Mouse (Mus musculus) MEL (cell line): Measurements from ENCODE around the gene Megf6. TPM values are rescaled to one million over a fixed set of nuclear protein-coding genes. Genes with fewer than 3 reads are reported as not detected.

Experiments
- DNase-seq: peaks from one replicate; pipeline ENCODE4 v3.0.0; 2011; ENCODE audit warnings: low read depth, low spot score
- H3K27ac ChIP-seq: 2 replicates; pipeline ENCODE4 v1.5.1; 2012; ENCODE audit warnings: low read depth, mild to moderate bottlenecking, control low read depth, low read length, moderate library complexity; ENCODE audit not compliant: control insufficient read depth
- H3K27me3 ChIP-seq, 2 experiments: fragments of 150-350 bp in 1 of 2; sonication (generic) in 1 of 2; 2 replicates each; pipeline ENCODE4 v1.6.1; 2012; ENCODE audit warnings: low read length in 2 of 2, mild to moderate bottlenecking in 2 of 2, improper control_type of control experiment in 1 of 2, moderate library complexity in 1 of 2; ENCODE audit not compliant: insufficient read depth in 2 of 2, control insufficient read depth in 1 of 2
- H3K36me3 ChIP-seq, 2 experiments: 2 replicates each; pipeline ENCODE4 v1.6.1; 2012 to 2014; ENCODE audit warnings: low read length in 2 of 2, improper control_type of control experiment in 1 of 2, inconsistent platforms in 1 of 2, mild to moderate bottlenecking in 1 of 2; ENCODE audit not compliant: insufficient read depth in 2 of 2, control insufficient read depth in 1 of 2
- H3K4me1 ChIP-seq, 2 experiments: fragments of 150-350 bp in 1 of 2; sonication (generic) in 1 of 2; 2 replicates each; pipeline ENCODE4 v1.6.1; 2012; ENCODE audit warnings: low read length in 2 of 2, improper control_type of control experiment in 1 of 2, mild to moderate bottlenecking in 1 of 2; ENCODE audit not compliant: insufficient read depth in 2 of 2, control insufficient read depth in 1 of 2
- H3K4me3 ChIP-seq, 2 experiments: fragments of 150-350 bp in 1 of 2; sonication (generic) in 1 of 2; 2 replicates each; pipeline ENCODE4 v1.5.1; 2012; ENCODE audit warnings: low read depth in 2 of 2, low read length in 2 of 2, mild to moderate bottlenecking in 2 of 2, moderate library complexity in 2 of 2, control low read depth in 1 of 2, improper control_type of control experiment in 1 of 2; ENCODE audit not compliant: control insufficient read depth in 1 of 2, insufficient read depth in 1 of 2
- H3K79me2 ChIP-seq: 2 replicates; pipeline ENCODE4 v1.6.1; 2012; ENCODE audit warnings: mild to moderate bottlenecking, low read length, moderate library complexity; ENCODE audit not compliant: control insufficient read depth, poor library complexity, insufficient read depth
- H3K9ac ChIP-seq: 2 replicates; pipeline ENCODE4 v1.6.1; 2012; ENCODE audit warnings: low read depth, mild to moderate bottlenecking, control low read depth, low read length, moderate library complexity; ENCODE audit not compliant: control insufficient read depth, poor library complexity, severe bottlenecking
- H3K9me3 ChIP-seq: fragments of 150-350 bp; sonication (generic); replicated peaks from 2 replicates; pipeline ENCODE4 v1.6.1; 2012; ENCODE audit warnings: mild to moderate bottlenecking, low read length, improper control_type of control experiment, moderate library complexity; ENCODE audit not compliant: insufficient read depth
- BHLHE40 ChIP-seq: IDR thresholded peaks from 2 replicates; pipeline ENCODE4 v1.6.1; 2012; ENCODE audit warnings: low read depth, mild to moderate bottlenecking, inconsistent platforms, low read length, improper control_type of control experiment, borderline replicate concordance
- CHD2 ChIP-seq: IDR thresholded peaks from 2 replicates; pipeline ENCODE4 v1.6.1; 2011; ENCODE audit warnings: low read length, improper control_type of control experiment
- CTCF ChIP-seq, 3 experiments: IDR thresholded peaks in 2 of 3; conservative IDR thresholded peaks in 1 of 3; 2 replicates each; pipeline ENCODE4 v1.5.1; 2011 to 2012; ENCODE audit warnings: low read length in 3 of 3, low read depth in 2 of 3, mild to moderate bottlenecking in 2 of 3, improper control_type of control experiment in 1 of 3, inconsistent platforms in 1 of 3, mixed read lengths in 1 of 3, moderate library complexity in 1 of 3; ENCODE audit not compliant: control insufficient read depth in 1 of 3, insufficient read depth in 1 of 3, poor library complexity in 1 of 3, severe bottlenecking in 1 of 3
- HCFC1 ChIP-seq: IDR thresholded peaks from 2 replicates; pipeline ENCODE4 v1.6.1; 2012; ENCODE audit warnings: low read depth, mild to moderate bottlenecking, inconsistent platforms, low read length, improper control_type of control experiment, moderate library complexity
- JUND ChIP-seq: IDR thresholded peaks from 2 replicates; pipeline ENCODE4 v1.6.1; 2011; ENCODE audit warnings: low read depth, mild to moderate bottlenecking, improper control_type of control experiment, low read length
- KAT2A ChIP-seq: conservative IDR thresholded peaks from 2 replicates; pipeline ENCODE4 v1.6.1; 2012; ENCODE audit warnings: low read depth, low read length, improper control_type of control experiment, inconsistent platforms
- MAZ ChIP-seq: IDR thresholded peaks from 2 replicates; pipeline ENCODE4 v1.6.1; 2012; ENCODE audit warnings: low read depth, mild to moderate bottlenecking, inconsistent platforms, low read length, improper control_type of control experiment
- MEF2A ChIP-seq: IDR thresholded peaks from 2 replicates; pipeline ENCODE4 v1.6.1; 2014; ENCODE audit warnings: low read depth, mild to moderate bottlenecking, inconsistent platforms, low read length, improper control_type of control experiment; ENCODE audit not compliant: poor library complexity, insufficient replicate concordance, severe bottlenecking; ENCODE audit errors: extremely low read depth
- MXI1 ChIP-seq: IDR thresholded peaks from 2 replicates; pipeline ENCODE4 v1.6.1; 2011; ENCODE audit warnings: mild to moderate bottlenecking, low read depth, low read length, improper control_type of control experiment
- MYB ChIP-seq: IDR thresholded peaks from 2 replicates; pipeline ENCODE4 v1.6.1; 2011; ENCODE audit warnings: mild to moderate bottlenecking, low read depth, low read length, improper control_type of control experiment
- NELFE ChIP-seq: IDR thresholded peaks from 2 replicates; pipeline ENCODE4 v1.6.1; 2011; ENCODE audit warnings: low read depth, low read length, improper control_type of control experiment
- POLR2A ChIP-seq, 2 experiments: IDR thresholded peaks; 2 replicates each; pipeline ENCODE4 v1.6.1; 2011 to 2012; ENCODE audit warnings: low read length in 2 of 2, mild to moderate bottlenecking in 2 of 2, control low read depth in 1 of 2, improper control_type of control experiment in 1 of 2, low read depth in 1 of 2, moderate library complexity in 1 of 2; ENCODE audit not compliant: control insufficient read depth in 1 of 2, insufficient read depth in 1 of 2, poor library complexity in 1 of 2
- TCF12 ChIP-seq: IDR thresholded peaks from 2 replicates; pipeline ENCODE4 v1.6.1; 2014; ENCODE audit warnings: low read depth, mild to moderate bottlenecking, inconsistent platforms, low read length, improper control_type of control experiment, moderate library complexity
- ZKSCAN1 ChIP-seq: IDR thresholded peaks from 2 replicates; pipeline ENCODE4 v1.6.1; 2012; ENCODE audit warnings: low read depth, mild to moderate bottlenecking, inconsistent platforms, low read length, improper control_type of control experiment, moderate library complexity
- ZMIZ1 ChIP-seq: IDR thresholded peaks from 2 replicates; pipeline ENCODE4 v1.6.1; 2012; ENCODE audit warnings: low read depth, mild to moderate bottlenecking, inconsistent platforms, low read length, improper control_type of control experiment, moderate library complexity
- ZNF384 ChIP-seq: IDR thresholded peaks from 2 replicates; pipeline ENCODE4 v1.6.1; 2012; ENCODE audit warnings: low read depth, mild to moderate bottlenecking, inconsistent platforms, low read length, improper control_type of control experiment
- polyA plus RNA-seq, 2 experiments: library from polyadenylated mRNA; stranded (reverse) in 1 of 2; unstranded in 1 of 2; fragments of >175 nt in 1 of 2; fragments of >200 nt in 1 of 2; gene quantifications; 2 replicates each; pipeline versions ENCODE4 v1.2.1 to v1.2.4; 2012; ENCODE audit warnings: low replicate concordance in 2 of 2, low read depth in 1 of 2; ENCODE audit not compliant: insufficient read length in 2 of 2, insufficient read depth in 1 of 2, missing spikeins in 1 of 2
- total RNA-seq: library from RNA; depleted of rRNA; stranded (reverse); fragments of 300-350 nt; gene quantifications from 2 replicates; pipeline ENCODE4 v1.2.3, GENCODE M21; 2012; rRNA removed

Megf6 gene
- total RNA-seq, result 0.12 TPM in 1 of 2 replicates, not detected in the other
- polyA plus RNA-seq, result under 1 TPM in 1 of 2 experiments, not detected in 1; 0.07 TPM

GRCm38 (mm10) chr4:154170506-154171150 lies at the start of gene Megf6:
Megf6 (plus strand) TSS chr4:154170730.
- DNase-seq, result no peak
- no peak within 1 kb of the TSS for H3K27ac ChIP-seq
- TF ChIP-seq MYB, result no peak
- no peak for TF ChIP-seq ZNF384
- no peak for TF ChIP-seq POLR2A (IDR thresholded peaks at IDR 0.05; ENCODE audit: control insufficient read depth in 1 of 2, insufficient read depth in 1 of 2, low read depth in 1 of 2, low read length in 2 of 2, poor library complexity in 1 of 2)
- no peak for TF ChIP-seq ZKSCAN1
- no peak for TF ChIP-seq TCF12
- no peak for TF ChIP-seq MEF2A
- TF ChIP-seq ZMIZ1, result no peak
- TF ChIP-seq JUND, result no peak
- no peak for TF ChIP-seq HCFC1
- TF ChIP-seq, all 39 proteins: peak for 0
- Histone ChIP-seq H3K9ac (no peak within 1 kb of the TSS), H3K79me2 (no peaks in the 10 kb centered on the region), H3K36me3 (no peaks in the 10 kb centered on the region), H3K9me3 (no peaks in the 10 kb centered on the region), H3K4me1 (no peaks in the 10 kb centered on the region), H3K27me3 (no peaks in the 10 kb centered on the region), H3K4me3 (no peak within 1 kb of the TSS)

- Histone ChIP-seq H3K36me3 (no peaks in the 10 kb centered on the region), H3K4me3 (no peak overlapping the region), H3K27me3 (no peaks in the 10 kb centered on the region), H3K27ac (no peak overlapping the region), H3K9ac (no peak overlapping the region), H3K4me1 (no peaks in the 10 kb centered on the region), H3K9me3 (no peaks in the 10 kb centered on the region), H3K79me2 (no peaks in the 10 kb centered on the region)
- DNase-seq, result no peak
- TF ChIP-seq ZMIZ1 (no peak), HCFC1 (no peak), ZNF384 (no peak), KAT2A (no peak), BHLHE40 (no peak), MXI1 (no peak), NELFE (no peak), CTCF (IDR thresholded peaks at IDR 0.05 in 2 of 3, conservative IDR thresholded peaks at IDR 0.05 in 1 of 3; ENCODE audit: control insufficient read depth in 1 of 3, insufficient read depth in 1 of 3, low read depth in 2 of 3, low read length in 3 of 3, poor library complexity in 1 of 3, severe bottlenecking in 1 of 3) (no peak), POLR2A (IDR thresholded peaks at IDR 0.05; ENCODE audit: control insufficient read depth in 1 of 2, insufficient read depth in 1 of 2, low read depth in 1 of 2, low read length in 2 of 2, poor library complexity in 1 of 2) (no peak), CHD2 (no peak), MAZ (no peak)
Observed at GRCm38 (mm10) chr4:154121800-154122199, 48.7 kb upstream of the Megf6 start.
